Mouse (Mus musculus): ENCODE measurements around the gene Parm1.

- TF ChIP-seq EP300 (IDR thresholded peaks at IDR 0.05; ENCODE audit: low read depth) = no peak
- no peak for TF ChIP-seq CTCF (IDR thresholded peaks at IDR 0.05; ENCODE audit: low read depth)
Measured at GRCm38 (mm10) chr5:91603347-91603746, 85.9 kb downstream of the Parm1 start.

Data from liver, postnatal 0 days (tissue).